Mouse (Mus musculus) neutrophil, adult 5-6 weeks (primary cell): ENCODE measurements around the gene Epor. TPM values are rescaled to one million over a fixed set of nuclear protein-coding genes. Genes with fewer than 3 reads are reported as not detected.
A peak's percentile ranks its signal among the peaks of the same experiment; 100 is the strongest.

ENCODE experiments used
- ATAC-seq: fragments of 151-379, 151-347 bp; 2 replicates; pipeline ENCODE4 v1.8.0; 2017; ENCODE audit warnings: mild to moderate bottlenecking, moderate TSS enrichment; ENCODE audit not compliant: insufficient number of reproducible peaks, poor library complexity, low FRiP score, severe bottlenecking; ENCODE audit errors: extremely low read depth
- total RNA-seq: library from RNA; stranded (forward); fragments of 200-1000 nt; gene quantifications from 2 replicates; pipeline ENCODE4 v1.2.3, GENCODE M21; 2017

The Epor gene
- total RNA-seq, 1 experiment from 2014 or later: not detected

DNA sequence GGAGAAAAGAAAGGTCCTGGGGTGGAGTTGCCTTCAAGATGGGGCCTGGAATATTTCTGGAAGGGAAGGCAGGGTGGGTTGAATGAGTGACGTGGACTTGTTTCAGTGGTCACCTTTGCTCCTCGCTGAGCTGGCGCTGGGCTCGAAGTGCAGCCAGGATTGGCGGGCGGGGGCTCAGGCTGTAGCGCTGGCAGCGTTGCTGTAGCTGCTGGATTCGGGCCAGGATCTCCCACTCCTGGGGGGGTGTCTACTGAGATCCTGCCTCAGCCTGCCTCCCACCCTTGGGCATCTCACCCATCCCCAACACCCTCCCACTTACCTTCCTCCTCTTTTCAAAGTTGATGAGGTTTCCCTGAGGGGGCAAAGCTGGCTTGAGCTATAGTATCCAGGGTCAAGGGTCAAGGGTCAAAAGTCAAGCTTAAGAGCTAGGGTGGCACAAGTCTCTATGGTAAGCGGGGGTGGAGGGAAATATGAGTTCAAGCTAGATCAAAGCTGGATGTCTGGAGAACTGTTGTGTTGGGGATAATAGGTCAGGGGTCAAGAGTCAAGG is 13.4 kb upstream of the Epor start:
- no peak for ATAC-seq

DNA sequence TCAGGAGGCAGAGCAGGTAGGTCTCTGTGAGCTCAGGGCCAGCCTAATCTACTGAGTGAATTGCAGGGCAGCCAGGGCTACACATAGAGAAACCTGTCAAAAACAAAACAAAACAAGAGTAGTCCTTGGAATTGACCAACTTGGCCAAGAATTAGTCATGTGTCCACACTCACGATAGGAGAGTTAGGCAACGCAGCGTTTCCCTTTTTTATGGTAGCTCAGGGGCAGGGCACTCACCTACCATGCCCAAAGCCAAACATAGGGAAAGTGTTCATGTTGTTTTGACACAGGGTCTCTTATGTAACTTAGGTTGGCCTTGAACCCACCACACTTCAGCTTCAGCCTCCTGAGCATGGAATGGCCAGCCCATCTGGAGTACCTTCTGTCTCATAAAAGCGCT is 6.0 kb upstream of the Epor start:
- no peak for ATAC-seq

- no peak for ATAC-seq
These were observed 5.6 kb upstream of the Epor start for GRCm38 (mm10) chr9:21968883-21969282.

- ATAC-seq: no peak
These were observed 768 bp downstream of the Epor start for GRCm38 (mm10) chr9:21962416-21963059.

- no peak for ATAC-seq
These were observed 1.3 kb downstream of the Epor start for GRCm38 (mm10) chr9:21962010-21962409.

DNA sequence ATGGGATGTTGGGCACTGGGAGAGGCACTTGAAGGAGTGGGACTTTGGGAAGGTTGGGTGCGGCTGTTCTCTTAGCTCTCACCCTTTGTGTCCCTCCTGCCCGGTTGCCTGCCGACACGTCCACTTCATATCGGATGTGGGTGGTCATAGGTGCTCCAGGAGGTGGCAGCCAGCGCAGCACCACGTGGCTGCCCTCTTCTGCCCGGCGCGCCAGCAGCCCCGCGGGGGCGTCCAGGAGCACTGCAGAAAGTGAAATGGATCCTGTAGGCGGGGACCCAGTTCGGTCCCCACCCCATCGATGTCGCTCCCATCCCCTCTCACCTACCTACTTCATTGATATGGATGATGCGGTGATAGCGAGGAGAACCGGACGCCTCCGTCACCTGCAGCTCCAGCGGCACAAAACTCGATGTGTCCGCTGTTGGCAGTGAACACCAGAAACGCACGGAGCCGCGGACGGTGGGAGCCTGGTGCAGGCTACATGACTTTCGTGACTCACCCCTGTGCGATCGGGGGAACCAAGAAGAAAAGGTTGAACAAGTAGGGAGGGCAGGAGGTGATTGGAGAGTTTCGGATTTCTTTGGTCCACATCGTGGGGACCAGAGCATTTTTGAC is 1.8 kb downstream of the Epor start:
- ATAC-seq: no peak

DNA sequence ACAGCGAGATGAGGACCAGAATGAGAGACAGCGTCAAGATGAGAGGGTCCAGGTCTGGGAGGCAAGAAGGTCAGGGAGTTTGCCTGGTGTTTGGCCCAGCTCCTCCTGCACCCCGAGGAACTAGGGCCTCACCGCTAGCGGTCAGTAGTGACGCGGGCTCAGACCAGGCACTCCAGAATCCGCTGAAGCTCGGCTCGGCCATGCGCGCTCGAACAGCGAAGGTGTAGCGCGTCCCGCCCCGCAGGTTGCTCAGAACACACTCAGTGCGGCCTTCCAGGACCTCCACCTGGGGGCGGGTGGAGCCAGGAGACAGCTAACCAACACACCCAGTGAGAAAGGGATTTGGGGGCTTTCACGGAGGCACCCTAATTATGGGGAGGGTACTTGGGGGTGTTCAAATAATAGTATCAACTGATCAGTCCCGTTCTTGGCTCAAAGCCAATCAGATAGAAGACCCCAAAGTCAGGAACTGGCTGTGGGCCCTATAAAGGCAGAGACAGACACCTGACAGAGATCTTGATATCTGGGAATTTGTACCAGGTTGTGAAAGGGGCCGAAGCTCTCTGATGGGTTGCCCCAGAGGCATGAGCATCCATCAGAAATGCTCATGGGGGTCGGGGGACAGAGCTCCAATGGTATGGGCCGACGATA is 2.6 kb downstream of the Epor start:
- ATAC-seq: no peak

DNA sequence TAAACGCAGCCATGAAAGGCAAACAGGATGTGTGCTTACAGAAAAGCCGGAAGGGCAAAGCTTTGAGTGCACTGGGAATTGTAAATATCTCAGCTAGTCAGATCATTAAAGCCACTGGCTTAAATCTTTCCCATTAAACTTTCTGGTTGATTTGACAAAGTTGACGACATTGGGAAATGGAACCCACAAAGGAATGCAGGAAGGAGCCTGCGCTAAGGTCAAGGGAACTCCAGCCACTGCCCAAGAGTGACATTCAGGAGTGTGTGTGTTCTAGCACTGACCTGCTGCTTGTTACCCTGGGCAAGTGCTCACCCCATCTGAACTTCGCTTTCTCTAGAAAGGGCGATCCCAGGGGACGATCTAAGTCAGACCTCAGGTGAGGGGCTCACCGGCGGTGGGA is 3.2 kb downstream of the Epor start:
- ATAC-seq: no peak

DNA sequence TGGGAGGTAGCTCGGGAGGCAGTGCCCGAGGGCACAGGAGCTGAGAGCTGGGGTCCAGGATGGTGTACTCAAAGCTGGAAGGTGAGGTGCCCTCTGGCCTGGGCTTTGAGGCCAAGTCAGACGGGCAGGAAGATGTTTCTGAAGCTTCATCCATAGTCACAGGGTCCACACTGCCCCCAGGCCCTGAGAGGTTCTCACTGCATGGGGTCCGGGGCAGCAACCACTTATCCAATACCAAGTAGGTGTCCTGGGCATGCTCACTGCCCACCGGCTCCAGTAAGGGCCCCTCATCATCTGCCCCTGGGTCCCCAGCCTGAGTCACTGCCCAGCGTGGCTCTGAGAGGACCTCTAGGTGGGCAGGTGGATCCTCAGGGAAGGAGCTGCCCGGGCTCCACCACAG is 4.1 kb downstream of the Epor start:
- no peak for ATAC-seq

GRCm38 (mm10) chr9:21958372-21958771 is 4.9 kb downstream of the Epor start:
- ATAC-seq: no peak

GRCm38 (mm10) chr9:21955570-21956281 is 7.6 kb downstream of the Epor start, which contains the start of gene Swsap1:
TSS of gene Swsap1 (plus strand) at chr9:21955755.
- peak; percentile 86 for ATAC-seq

DNA sequence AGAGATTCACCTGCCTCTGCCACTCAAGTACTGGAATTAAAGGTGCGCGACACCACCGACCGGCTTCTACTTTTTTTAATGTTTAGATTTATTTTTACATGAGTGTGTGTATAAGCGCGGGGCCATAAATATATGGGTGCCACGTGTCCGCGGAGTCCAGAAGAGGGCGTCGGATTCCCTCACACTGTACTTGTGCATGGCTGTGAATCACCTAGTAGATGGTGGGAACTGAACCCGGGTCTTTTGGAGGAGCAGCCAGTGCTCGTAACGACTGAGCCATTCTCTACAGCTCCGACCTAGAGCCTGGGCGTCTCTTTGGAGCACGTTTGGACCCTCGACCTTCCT is 8.1 kb downstream of the Epor start:
- 0 out of 2 replicates have a peak, but pooled peaks have one; percentile 13 for ATAC-seq

- ATAC-seq: no peak
These were observed 8.7 kb downstream of the Epor start for GRCm38 (mm10) chr9:21954635-21955034.

DNA sequence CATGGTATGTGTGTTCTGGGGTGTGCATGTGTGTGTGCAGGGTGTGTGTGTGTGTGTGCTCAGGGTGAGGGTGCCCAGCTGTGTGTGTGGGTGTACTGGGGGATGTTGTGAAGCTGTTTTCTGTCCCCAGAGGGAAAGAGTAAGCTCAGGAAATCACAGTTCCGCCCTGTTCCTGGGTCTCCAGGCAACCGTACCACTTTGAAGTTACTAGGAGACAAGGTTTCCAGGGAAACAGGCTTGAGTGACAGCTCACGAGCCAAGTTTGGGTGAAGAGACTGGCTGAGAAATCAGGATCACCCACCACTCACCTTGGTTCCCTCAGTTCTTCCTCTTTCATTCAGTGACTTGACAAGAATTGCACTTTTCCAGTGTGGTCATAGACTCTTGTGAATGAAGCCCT is 9.7 kb downstream of the Epor start:
- ATAC-seq: no peak

GRCm38 (mm10) chr9:21951977-21952376 is 11.3 kb downstream of the Epor start:
- no peak for ATAC-seq

DNA sequence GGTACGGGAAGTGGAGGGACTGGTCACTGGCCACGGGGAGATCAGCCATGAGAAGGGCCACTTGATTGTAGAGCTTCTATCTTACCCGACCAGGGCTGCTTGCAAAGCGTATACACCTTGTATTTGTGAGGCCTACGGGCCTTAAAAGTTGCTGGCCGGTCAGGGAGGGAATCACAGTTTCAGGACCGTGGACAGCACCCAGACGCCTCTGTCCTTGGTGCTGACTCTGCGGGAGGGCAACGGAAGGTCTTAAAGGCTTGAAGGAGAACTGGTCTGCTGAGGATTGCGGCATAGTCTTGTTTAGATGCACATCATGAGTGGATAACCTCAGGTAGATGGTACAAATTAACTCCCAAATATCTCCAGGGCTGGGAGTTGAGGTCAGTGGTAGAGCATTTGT is 13.0 kb downstream of the Epor start:
- peak; percentile 35; the same call in 1 of the 2 replicates for ATAC-seq

DNA sequence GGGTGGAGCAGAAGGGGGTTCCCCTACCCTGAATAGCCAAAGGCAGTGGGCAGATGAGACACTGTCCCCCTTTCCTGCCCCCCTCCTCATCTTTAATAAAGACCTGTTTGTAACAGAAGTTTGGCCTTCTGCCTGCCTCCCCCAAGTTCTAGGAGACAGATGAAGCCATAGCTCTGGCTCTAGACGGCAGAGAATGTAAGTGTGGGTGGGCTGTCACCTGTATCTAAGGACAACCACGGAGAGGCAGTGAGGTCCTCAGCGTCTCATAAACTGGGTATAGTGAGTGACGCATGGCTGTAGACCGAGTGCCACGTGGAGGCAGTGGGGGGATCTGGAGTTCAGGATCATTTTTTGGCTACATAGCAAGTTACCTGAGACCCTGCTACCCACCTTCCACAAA is 14.5 kb downstream of the Epor start:
- ATAC-seq: no peak

DNA sequence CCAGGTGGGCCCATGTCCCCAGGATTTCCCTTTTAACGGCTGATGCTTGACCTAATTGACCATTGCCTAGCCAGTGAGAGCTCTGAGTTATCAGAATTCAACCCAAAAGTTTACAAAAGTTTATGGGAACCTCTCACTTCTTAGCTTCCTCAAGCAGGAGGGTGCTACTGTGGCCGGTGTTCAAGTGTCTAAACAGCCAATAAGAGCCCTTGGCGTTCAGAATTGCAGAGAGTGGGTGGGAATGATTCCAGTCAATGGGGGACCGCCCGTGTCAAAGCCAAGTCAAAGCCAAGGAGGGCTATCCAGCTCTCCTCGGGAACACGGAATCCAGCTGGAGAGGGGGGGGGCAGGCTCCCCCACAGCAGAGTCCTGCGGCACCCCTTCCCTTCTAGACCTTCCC is 15.2 kb downstream of the Epor start:
- ATAC-seq: no peak

GRCm38 (mm10) chr9:21947540-21948130 is 15.7 kb downstream of the Epor start:
- ATAC-seq: no peak
